Mouse (Mus musculus): ENCODE measurements around the gene Adam19.

Gene Adam19

DNA sequence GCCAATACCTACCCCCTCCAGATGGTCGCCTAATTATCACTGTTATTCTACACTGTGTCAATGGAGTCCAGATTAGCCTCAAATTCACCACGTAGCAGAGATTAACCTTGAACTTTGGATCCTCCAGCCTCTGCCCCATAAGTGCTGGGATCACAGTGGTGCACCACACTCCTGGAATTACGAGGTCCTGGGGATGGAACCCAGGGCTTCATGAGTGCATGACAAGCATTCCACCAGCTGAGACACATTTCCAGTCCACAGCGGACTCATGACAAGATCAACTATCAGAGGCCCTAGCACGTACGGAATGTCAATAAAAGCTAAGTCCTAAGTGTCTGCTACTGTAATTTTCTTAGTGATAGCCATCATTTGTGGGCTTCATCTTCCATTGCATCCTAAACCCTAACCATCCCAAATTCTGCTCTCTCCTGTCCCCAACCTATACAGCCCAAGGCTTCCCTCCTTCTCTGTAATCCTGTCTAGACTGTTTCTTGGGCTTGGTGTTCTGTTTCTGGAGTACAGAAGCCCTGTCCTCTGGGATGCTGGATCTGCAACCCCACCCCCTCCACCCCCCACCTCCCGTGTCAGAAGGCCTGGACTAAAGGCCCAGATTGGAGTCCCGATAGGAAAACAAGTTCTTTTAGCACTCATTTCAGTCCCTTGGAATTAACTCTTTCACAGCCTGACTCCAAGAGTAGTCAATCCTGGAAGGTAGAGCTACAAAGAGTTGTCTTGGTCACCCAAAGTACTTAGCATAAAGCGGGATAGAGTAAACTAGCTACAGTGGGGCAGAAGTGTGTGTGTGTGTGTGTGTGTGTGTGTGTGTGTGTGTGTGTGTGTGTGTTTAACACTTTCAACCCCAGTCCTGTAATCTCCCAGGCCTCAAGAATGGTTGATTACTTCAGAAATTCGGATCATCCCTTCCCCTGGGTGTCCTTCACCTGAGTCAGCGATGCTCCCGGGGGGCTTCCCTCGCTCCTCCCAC lies 589 bp upstream of the Adam19 start:
- no peak for DNase-seq (ENCODE audit: low spot score in 2 of 2)

- DNase-seq (ENCODE audit: low spot score in 2 of 2) = peak in 1 of 2 experiments; percentile 34
These were observed 1.1 kb downstream of the Adam19 start for GRCm38 (mm10) chr11:46056770-46057411.

DNA sequence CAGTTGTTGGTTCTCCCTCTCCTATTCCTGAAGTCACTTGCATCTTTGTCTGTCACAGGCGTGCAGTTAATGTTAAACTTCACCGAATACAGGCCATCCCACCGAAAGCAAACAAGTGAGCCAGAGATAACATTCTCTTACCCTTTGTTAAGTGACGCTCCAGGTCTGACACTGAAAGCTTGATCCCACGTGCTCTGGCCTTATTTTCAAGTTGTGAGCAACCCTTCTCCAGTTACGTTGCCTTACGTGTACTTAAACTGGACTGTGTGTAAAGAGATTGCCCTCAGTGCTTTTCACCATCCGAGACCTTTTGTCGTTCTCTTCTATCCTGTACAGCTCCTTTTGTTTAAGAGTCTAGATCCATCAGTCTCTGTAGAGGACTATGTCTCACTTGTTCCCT lies 2.2 kb downstream of the Adam19 start:
- DNase-seq (ENCODE audit: low spot score in 2 of 2) = no peak

DNA sequence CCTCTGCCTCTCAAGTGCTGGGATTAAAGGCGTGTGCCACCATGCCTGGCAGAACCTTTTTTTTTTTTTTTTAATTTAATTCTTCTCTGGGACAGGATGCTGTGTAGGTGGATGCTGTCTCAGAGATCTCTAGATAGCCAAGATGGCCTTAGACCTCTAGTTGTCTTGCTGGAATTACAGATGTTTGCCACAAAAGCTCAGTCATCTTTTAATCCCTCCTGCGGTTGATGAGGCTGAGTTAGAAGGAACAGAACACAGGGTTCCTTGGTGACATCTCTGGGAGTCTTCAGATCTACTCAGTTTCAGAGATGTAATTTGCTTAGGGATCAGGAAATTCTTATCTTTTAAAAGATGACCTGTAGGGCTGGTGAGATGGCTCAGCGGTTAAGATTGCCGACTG lies 3.1 kb downstream of the Adam19 start:
- no peak for DNase-seq (ENCODE audit: low spot score in 2 of 2)

DNA sequence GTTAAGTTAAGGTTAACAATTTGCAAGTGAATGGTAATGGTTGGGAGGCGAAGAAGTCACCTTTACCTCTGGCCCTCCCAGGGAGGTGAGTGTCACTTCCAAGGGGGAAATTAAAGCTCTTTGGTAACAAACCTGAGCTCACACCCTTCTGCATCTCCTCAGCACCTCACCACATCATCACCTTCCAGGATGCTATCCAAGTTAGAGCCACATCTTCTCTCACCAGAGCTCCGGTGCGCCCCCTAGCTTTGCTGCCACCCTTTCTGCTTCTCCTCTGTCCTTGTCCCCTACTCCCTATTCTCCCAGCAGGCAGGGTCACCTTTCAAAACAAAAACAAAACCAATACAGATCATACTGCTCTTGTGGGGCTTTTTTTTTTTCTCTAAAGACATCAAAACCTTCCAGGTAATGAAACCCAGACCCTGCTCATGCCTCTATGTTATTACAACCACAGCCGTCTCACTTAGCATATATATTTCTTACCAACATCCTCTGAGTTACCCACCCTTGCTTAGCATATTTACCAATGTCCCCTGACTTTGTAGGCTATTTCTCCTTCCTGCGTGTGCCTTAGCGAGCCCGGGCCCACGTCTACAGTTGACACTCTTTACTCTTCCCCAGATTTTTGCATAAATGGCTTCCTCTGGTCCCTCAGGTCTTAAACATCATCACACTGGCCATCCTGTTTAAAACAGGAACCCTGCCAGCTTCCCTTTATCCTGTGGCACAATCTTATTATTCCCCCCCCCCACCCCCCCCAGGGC lies 4.3 kb downstream of the Adam19 start:
- DNase-seq (ENCODE audit: low spot score in 2 of 2) = no peak

GRCm38 (mm10) chr11:46060651-46061020 lies 4.8 kb downstream of the Adam19 start:
- DNase-seq (ENCODE audit: low spot score in 2 of 2) = no peak

DNA sequence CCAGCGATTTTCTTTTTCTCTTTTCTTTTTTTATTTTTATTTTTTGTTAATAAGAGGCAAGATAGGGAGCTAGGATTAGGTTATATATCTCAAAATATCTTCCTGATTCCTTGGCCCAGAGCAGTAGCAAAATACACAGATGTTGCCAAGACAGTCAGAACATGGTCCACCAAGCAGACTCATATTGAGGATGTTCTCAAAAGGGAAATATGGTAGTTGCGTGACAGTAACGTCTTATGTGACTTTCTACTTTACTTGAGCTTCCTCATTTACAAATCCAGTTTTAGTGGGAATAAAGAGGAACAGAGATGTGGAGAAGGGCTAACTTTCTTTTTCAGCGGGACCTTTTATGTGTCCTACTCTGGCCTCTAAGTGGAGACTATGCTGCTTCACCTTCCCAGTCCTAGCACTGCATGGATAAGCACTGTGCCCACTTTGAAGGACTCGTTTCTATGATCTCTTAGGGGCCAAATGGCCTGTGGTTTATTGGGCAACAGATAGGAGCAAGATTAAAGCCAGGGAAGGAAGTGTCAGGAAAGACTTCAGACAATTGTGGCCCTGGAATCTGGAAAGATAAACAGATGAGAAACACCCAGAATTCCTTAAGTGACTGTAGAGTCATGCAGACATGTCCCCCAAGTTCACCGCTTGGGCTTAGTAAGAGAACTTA lies 6.1 kb downstream of the Adam19 start:
- DNase-seq (ENCODE audit: low spot score in 2 of 2) = no peak

DNA sequence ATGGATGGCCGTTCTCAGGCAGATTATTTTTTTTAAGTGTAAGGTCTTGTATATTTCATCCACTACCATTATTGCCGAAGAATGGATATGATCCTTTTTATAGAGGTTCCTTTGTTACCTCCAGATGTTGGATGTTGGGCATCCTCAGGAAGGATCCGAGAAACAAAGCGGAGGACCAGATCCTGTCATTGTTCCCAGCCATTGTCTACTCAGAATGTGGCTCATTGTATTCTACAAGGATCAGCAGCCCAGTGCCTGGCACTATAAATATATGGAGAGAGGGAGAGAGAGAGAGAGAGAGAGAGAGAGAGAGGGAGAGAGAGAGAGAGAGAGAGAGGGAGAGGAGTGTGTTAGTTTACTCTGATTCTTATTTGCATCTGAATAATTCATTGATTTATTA lies 6.8 kb downstream of the Adam19 start:
- DNase-seq (ENCODE audit: low spot score in 2 of 2) = no peak

- no peak for DNase-seq (ENCODE audit: low spot score in 2 of 2)
These were observed 7.4 kb downstream of the Adam19 start for GRCm38 (mm10) chr11:46062993-46063731.

- DNase-seq (ENCODE audit: low spot score in 2 of 2) = no peak
These were observed 9.0 kb downstream of the Adam19 start for GRCm38 (mm10) chr11:46064767-46065166.

DNA sequence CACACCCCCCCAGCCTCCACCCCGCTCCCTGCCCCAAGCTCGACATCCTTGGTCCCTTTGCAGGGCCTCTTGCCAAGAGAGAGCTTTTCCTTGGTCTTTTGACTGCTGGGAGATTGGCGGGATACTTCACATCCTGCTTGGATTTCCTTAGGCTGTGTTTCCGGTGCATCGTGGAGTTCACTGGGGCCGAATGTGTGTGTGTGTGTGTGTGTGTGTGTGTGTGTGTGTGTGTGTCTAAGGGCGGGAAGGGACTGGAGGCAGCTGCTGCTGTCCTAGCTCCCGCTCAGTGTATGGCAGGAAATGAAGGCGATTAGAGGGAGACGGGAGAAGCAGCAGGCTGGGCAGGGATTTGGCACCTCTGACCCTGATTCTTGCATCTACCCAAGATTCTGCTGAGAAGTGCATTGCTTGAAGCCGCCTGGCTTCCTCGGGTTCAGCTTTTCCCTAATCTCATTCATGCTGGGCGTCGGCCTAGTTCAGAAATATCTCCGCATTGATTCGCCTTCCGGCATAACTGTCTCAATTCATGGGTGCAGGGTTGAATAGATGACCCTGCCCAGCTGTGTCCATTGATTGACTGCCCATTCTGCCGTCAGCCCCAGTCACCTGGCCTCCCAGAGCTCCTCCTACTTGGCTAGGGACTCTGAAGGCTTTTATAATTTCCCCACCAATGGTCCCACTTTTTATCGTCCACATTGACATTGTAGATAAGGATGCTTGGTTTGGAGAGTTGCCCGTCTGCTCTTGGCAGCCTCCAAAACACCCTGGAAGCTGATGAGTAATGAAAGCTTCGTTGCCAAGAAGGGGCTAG lies 9.6 kb downstream of the Adam19 start:
- DNase-seq (ENCODE audit: low spot score in 2 of 2) = peak in 1 of 2 experiments; percentile 62

DNA sequence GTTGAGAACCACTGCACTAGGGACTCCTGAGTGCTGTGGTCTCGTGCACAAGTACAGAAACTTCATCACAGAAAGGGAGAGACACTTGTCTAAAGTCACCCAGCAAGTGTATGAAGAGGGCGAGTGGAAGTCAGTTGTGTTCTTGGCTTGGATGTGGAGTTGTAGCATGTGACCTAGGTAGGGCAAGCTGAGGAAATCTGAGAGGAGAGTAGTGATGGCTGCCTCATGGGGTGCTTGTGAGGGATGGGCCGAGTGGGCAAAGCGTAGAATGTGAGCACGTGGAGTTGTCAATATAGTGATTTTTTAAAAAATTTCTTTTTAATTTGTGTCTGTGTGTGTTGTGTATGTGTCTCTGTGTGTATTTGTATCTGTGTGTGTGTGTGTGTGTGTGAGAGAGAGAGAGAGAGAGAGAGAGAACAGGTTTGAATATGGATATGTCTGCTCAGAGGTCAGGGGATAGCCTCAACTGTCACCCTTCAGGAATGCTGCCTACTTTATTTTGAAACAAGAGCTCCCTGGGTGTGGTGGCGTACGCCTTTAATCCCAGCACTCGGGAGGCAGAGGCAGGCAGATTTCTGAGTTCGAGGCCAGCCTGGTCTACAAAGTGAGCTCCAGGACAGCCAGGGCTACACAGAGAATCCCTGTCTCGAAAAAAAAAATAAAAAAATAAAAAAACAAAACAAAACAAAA lies 11.7 kb downstream of the Adam19 start:
- no peak for DNase-seq (ENCODE audit: low spot score in 2 of 2)

DNA sequence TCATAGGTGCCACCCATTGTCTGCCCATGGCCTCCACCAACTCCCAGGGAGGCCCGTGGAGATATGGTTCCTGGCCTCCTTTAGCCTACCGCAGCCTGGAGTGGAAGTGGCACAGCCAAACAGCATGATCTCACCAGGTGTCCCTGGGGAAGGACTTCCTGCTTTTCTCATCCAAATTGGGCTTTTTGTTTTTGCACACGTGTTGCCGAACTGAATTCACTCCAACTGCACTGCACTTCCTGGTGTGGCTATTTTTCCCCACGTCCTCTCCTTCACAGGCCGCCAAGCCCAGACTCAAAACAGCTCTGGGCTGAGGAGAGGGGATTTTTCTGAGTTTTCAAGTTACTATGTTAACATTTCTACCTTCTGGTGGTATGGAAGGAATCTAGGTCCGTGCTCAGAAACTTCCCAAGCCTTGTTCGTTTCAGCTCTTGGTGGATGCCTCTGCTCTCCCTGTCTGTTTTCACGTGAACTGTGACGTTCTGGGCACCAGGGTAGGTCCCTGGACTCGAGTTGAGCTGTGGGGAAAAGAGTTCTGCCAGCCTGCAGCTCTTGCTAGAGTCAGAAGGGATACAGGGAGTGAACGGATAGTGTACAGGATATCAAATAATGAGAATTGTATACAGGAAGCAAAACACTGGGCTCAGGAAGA lies 13.1 kb downstream of the Adam19 start:
- DNase-seq (ENCODE audit: low spot score in 2 of 2) = no peak

- DNase-seq (ENCODE audit: low spot score in 2 of 2) = no peak
These were observed 13.7 kb downstream of the Adam19 start for GRCm38 (mm10) chr11:46069408-46070003.

GRCm38 (mm10) chr11:46070161-46070560 lies 14.4 kb downstream of the Adam19 start:
- no peak for DNase-seq (ENCODE audit: low spot score in 2 of 2)

DNA sequence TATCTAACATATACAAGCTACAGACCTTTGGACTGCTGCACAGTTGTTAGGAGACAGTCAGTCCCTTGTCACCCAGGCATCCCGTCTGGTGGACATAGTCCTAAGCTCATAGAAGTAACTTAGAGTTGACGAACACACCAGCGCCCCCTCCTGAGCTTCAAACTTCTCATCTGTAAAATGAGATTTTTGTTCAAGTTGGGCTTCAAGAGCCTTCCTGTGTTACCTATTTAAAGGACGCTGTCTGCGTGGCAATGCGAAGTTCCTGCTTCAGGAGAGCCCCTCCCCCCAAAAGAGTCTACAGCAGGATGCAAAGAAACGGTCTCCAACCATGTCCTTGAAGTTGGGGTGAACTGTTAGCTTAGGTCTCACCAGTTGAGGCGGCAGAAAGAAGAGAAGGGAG lies 15.0 kb downstream of the Adam19 start:
- DNase-seq (ENCODE audit: low spot score in 2 of 2) = no peak

DNA sequence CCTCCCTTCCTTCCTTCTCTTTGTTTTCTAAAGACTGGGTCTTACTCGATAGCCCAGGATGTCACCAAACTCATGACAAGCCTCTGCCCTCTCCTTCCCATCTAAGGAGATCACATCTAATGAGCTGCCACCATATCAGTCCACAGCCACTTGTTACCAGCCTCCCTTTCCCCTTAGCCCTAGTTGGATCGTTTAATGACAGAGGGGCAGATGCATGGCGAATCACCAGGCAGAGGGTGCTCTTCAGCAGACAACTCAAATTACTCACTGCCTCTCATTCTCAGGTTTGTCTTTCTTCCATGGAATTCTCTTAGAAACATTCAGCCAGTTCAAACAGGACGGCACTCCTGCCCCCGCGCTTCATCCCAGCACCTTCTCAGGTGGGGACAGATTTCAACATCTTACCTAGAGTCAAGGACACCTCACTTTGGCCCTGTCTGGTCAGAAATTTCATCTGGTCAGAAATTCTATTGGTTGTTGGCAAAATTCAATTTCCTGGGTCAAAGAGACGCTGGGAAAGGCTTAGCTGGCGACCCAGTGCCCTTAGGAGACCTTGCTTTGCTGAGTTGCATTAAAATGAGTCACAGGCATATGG lies 16.8 kb downstream of the Adam19 start:
- no peak for DNase-seq (ENCODE audit: low spot score in 2 of 2)
